Mouse (Mus musculus): ENCODE measurements around the gene Cenpp. TPM values are rescaled to one million over a fixed set of nuclear protein-coding genes. Genes with fewer than 3 reads are reported as not detected.
A peak's percentile ranks its signal among the peaks of the same experiment; 100 is the strongest.

The Cenpp gene
- polyA plus RNA-seq, 1 experiment from 2014 or later = 28.3 TPM

DNA sequence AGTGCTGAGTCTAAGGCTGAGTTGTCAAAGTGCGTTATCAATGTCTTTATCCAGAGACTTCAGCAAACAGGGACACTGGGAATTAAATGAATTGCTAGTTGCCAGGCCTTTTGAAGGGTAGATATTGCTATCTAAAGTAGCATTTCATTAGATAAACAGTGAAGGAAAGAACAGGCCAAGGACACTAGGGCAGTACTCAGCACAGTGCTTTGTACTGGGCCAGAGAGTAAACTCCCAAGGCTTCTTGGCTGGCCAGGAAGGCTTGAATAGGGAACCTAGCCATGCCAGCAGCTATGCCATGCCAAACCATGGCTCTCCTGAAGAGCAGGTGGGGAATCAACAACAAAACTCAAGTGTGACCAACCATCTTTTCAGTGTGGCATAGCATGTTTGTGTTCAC, 115.6 kb downstream of the Cenpp start:
- Histone ChIP-seq H3K9me3 (ENCODE audit: control insufficient read depth, low read length) (no peaks in the 10 kb centered on the region), H3K9ac (ENCODE audit: low read length) (no peak overlapping the region), H3K4me1 (replicated peaks; ENCODE audit: control insufficient read depth, insufficient read depth, low read length) (no peaks in the 10 kb centered on the region), H3K4me3 (ENCODE audit: low read depth, low read length) (no peak overlapping the region), H3K27ac (ENCODE audit: low read depth) (no peak overlapping the region), H3K27me3 (replicated peaks; ENCODE audit: control insufficient read depth, insufficient read depth, low read length) (no peaks in the 10 kb centered on the region), H3K4me2 (ENCODE audit: low read length) (no peak overlapping the region), H3K36me3 (ENCODE audit: control insufficient read depth, insufficient read depth, low read length) (no peaks in the 10 kb centered on the region)
- DNase-seq (ENCODE audit: low spot score) (no peak), ATAC-seq (replicated peaks; ENCODE audit: low FRiP score, low TSS enrichment, low read depth) (no peak)
- 93% methylated on average over 1 of the region's 1 CpGs for WGBS

DNA sequence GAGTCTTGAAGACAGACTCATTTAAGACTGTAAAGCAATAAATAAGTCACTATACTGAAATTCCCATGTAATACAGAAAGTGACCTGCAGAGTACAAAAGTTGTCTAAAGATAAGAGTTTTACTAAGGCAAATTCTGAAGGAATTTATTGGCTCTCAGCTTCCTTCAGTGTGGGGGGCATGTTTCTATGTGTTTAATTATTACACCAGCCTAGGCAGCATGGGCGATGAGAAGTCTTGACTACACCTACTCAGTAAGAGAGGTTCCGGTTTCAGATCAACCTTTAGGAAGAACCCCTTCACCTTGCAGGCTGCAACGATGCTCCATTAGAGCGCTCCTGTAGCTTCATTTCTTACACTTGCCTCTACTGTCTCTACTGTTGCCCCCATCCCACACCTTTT, 121.9 kb downstream of the Cenpp start:
- no peak overlapping the region for H3K9ac ChIP-seq (ENCODE audit: low read length)
- 90% methylated on average over 4 of the region's 4 CpGs for WGBS
- ATAC-seq (replicated peaks; ENCODE audit: low FRiP score, low TSS enrichment, low read depth) = no peak
- no peak overlapping the region for H3K27ac ChIP-seq (ENCODE audit: low read depth)
- H3K9me3 ChIP-seq (ENCODE audit: control insufficient read depth, low read length) = no peaks in the 10 kb centered on the region
- no peaks in the 10 kb centered on the region for H3K4me1 ChIP-seq (replicated peaks; ENCODE audit: control insufficient read depth, insufficient read depth, low read length)
- no peak for DNase-seq (ENCODE audit: low spot score)
- no peak overlapping the region for H3K4me3 ChIP-seq (ENCODE audit: low read depth, low read length)
- H3K27me3 ChIP-seq (replicated peaks; ENCODE audit: control insufficient read depth, insufficient read depth, low read length) = no peaks in the 10 kb centered on the region
- no peak overlapping the region for H3K4me2 ChIP-seq (ENCODE audit: low read length)
- no peaks in the 10 kb centered on the region for H3K36me3 ChIP-seq (ENCODE audit: control insufficient read depth, insufficient read depth, low read length)

DNA sequence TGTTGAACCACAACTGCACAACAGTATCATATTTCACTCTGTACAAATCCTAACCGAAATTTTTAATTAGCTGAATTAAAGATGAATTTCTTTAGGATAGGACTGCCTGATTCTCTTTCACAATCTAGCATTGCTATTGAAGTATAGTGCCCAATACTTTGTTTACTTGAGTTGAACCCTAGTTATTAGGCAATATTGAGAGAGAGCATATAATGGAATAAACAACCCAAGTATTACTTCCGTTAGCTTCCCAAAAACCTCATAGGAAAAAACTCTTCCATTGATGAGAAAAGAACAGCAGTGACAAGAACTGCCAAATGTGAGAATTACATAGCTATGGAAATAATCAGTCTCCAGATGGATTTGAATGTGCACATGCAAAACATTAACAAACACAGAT, 126.3 kb downstream of the Cenpp start:
- ATAC-seq (replicated peaks; ENCODE audit: low FRiP score, low TSS enrichment, low read depth) = no peak
- H3K4me1 ChIP-seq (replicated peaks; ENCODE audit: control insufficient read depth, insufficient read depth, low read length) = no peaks in the 10 kb centered on the region
- 78% methylated on average over 2 of the region's 2 CpGs for WGBS

DNA sequence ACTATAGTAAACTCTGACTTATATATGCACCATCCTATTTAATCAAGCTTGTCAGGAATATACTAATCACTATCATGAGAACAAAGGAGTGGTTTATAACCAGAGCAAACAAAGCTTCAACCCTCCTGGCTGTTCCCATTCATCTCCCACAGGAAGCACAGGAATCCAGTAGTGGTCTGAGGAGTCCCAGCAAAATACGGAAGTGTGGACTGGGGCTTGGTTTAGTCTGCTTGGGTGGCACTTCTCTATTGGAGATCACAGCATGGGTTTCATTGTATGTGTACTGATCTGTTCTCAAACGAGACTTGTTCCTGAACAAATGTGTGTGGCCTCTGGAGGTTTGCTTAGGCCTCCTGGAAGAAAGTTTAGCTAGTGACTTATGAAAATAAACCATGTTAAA, 133.8 kb downstream of the Cenpp start:
- H3K27ac ChIP-seq (ENCODE audit: low read depth) = no peak overlapping the region
- DNase-seq (ENCODE audit: low spot score) (no peak), ATAC-seq (replicated peaks; ENCODE audit: low FRiP score, low TSS enrichment, low read depth) (no peak)
- H3K27me3 ChIP-seq (replicated peaks; ENCODE audit: control insufficient read depth, insufficient read depth, low read length) = no peaks in the 10 kb centered on the region
- no peaks in the 10 kb centered on the region for H3K9me3 ChIP-seq (ENCODE audit: control insufficient read depth, low read length)
- H3K36me3 ChIP-seq (ENCODE audit: control insufficient read depth, insufficient read depth, low read length) = no peaks in the 10 kb centered on the region
- H3K4me1 ChIP-seq (replicated peaks; ENCODE audit: control insufficient read depth, insufficient read depth, low read length) = peaks cover 10% of the 10 kb centered on the region
- 17% methylated on average over 2 of the region's 2 CpGs for WGBS
- H3K4me2 ChIP-seq (ENCODE audit: low read length) = no peak overlapping the region
- H3K9ac ChIP-seq (ENCODE audit: low read length) = no peak overlapping the region
- H3K4me3 ChIP-seq (ENCODE audit: low read depth, low read length) = no peak overlapping the region

More for the DNA sequence above, 126.3 kb downstream of the Cenpp start:
- H3K9ac ChIP-seq (ENCODE audit: low read length) = no peak overlapping the region
- no peaks in the 10 kb centered on the region for H3K27me3 ChIP-seq (replicated peaks; ENCODE audit: control insufficient read depth, insufficient read depth, low read length)
- no peak for DNase-seq (ENCODE audit: low spot score)
- H3K4me3 ChIP-seq (ENCODE audit: low read depth, low read length) = no peak overlapping the region
- H3K36me3 ChIP-seq (ENCODE audit: control insufficient read depth, insufficient read depth, low read length) = no peaks in the 10 kb centered on the region
- H3K27ac ChIP-seq (ENCODE audit: low read depth) = no peak overlapping the region
- H3K9me3 ChIP-seq (ENCODE audit: control insufficient read depth, low read length) = no peaks in the 10 kb centered on the region
- H3K4me2 ChIP-seq (ENCODE audit: low read length) = no peak overlapping the region

DNA sequence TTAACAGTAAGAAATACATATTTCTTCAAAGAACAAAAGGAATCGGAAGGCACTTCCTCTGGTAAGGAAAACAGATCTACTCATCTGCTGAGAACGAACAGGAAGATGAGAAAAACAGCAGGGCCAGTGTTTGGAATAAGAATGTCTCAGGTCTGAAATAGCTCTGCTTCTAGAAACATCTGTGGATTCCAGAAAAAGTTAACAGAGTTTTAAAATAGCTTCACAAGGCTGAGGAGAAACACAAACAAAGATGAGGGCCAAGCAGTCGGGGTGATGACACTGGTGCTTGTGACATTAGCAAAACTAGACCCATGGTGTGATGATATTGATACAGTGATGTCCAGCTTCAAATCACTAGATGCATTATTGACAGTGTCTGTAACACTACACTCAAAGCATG, 145.4 kb downstream of the Cenpp start:
- 34% methylated on average over 3 of the region's 3 CpGs for WGBS
- H3K9me3 ChIP-seq (ENCODE audit: control insufficient read depth, low read length) = no peaks in the 10 kb centered on the region
- no peak for DNase-seq (ENCODE audit: low spot score)

DNA sequence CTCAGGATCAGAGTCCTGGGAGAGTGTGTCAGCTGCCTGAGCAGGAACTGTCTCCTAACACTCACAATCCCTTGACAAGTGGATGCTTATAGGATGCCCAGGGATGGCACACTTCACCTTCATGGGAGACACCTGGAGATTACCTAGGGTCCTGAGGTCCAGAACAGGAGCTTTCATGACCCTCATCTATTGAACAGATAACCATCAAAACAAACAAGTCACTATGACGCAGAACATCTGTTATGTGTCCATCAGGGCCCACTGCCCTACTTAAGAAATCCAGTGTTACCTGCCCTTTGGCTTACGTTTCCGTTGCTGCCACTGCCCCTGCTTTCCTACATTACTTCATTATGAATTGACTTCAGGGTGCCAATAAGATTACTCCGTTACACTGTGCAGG, 146.8 kb downstream of the Cenpp start:
- H3K4me1 ChIP-seq (replicated peaks; ENCODE audit: control insufficient read depth, insufficient read depth, low read length) = 0 out of 2 replicates have a peak, but pooled peaks cover 4% of the 10 kb centered on the region
- no peak overlapping the region for H3K4me3 ChIP-seq (ENCODE audit: low read depth, low read length)
- H3K36me3 ChIP-seq (ENCODE audit: control insufficient read depth, insufficient read depth, low read length) = no peaks in the 10 kb centered on the region
- no peak overlapping the region for H3K9ac ChIP-seq (ENCODE audit: low read length)
- 72% methylated on average over 4 of the region's 4 CpGs for WGBS
- no peak for DNase-seq (ENCODE audit: low spot score)
- no peak for ATAC-seq (replicated peaks; ENCODE audit: low FRiP score, low TSS enrichment, low read depth)
- no peaks in the 10 kb centered on the region for H3K9me3 ChIP-seq (ENCODE audit: control insufficient read depth, low read length)
- H3K4me2 ChIP-seq (ENCODE audit: low read length) = no peak overlapping the region
- no peaks in the 10 kb centered on the region for H3K27me3 ChIP-seq (replicated peaks; ENCODE audit: control insufficient read depth, insufficient read depth, low read length)
- H3K27ac ChIP-seq (ENCODE audit: low read depth) = no peak overlapping the region

More for the DNA sequence above, 145.4 kb downstream of the Cenpp start:
- Histone ChIP-seq H3K27me3 (replicated peaks; ENCODE audit: control insufficient read depth, insufficient read depth, low read length) (no peaks in the 10 kb centered on the region), H3K36me3 (ENCODE audit: control insufficient read depth, insufficient read depth, low read length) (no peaks in the 10 kb centered on the region), H3K4me2 (ENCODE audit: low read length) (no peak overlapping the region), H3K4me1 (replicated peaks; ENCODE audit: control insufficient read depth, insufficient read depth, low read length) (0 out of 2 replicates have a peak, but pooled peaks cover 4% of the 10 kb centered on the region), H3K4me3 (ENCODE audit: low read depth, low read length) (no peak overlapping the region), H3K27ac (ENCODE audit: low read depth) (no peak overlapping the region), H3K9ac (ENCODE audit: low read length) (no peak overlapping the region)
- no peak for ATAC-seq (replicated peaks; ENCODE audit: low FRiP score, low TSS enrichment, low read depth)

DNA sequence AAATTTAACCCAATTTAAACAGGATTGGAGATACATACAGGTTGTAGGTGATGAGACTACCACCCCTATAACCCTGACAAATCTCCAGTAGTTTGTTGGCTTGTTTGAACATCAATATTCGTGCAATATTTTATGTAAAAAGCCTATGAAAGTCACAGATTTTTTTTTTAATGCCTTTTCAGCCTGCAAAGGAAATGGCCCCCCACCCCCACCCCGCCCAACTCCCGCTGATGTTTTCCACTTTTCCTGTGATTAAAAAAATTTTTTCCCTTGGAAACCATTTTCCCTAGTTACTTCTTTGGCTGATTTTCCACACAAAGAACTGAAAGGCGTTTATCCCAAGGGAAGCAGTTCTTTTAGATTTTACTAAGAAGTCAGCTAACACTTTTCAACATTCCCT, 148.1 kb downstream of the Cenpp start, which contains the start of gene Ecm2:
TSS of gene Ecm2 (plus strand) at position 301 of the 400 bp plus-strand sequence.
- 59% methylated on average over 4 of the region's 4 CpGs for WGBS
- H3K4me3 ChIP-seq (ENCODE audit: low read depth, low read length) = peak within 1 kb of the TSS; percentile 10; the same call in 1 of the 2 replicates
- H3K4me2 ChIP-seq (ENCODE audit: low read length) = peak within 1 kb of the TSS; percentile 36

DNA sequence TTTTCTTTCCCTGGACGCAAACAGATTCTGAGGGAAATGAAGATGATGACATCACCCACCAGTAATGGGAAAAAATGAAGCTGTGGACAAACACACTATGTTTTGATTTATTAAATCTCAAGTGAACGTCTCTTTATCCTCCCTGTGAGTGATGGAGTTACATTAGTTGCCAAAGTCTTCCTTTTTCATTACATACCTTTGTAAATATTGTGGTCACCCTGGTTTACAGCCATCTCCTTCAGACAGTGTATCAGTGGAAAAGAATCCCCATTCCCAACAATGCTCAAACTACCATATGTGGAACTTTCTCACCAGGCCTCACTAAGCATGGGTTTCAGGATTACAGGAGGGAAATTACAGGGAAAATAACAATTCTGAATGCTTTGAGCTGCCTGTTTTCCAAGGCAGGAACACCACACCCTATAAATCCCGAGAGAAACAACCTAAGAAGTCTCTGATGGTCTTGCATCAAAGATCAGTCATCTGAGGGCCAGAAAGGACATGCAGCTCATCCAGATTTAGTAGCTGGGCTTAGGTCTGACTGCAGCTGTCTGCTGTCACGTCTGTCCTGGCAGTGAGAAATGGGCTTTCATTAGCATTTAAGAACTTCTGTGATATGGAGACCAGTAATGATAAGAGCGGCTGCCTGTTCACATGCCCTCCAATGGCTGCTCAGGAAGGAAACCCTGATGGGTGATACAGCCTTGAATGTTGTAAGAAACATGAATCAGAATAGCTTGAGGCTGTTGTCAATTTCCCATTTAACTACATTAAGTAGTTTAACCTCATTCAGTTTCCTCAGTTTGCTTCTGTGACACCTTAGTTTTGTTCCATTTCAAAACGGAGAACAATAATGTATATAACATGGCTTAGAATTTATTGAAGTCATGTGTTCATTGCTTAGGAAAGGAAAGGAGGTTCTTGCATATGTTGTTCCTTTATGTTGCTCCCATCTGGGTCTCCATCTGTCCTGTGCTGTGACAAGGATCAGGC, 159.9 kb downstream of the Cenpp start, which contains the start of gene Tes3-ps:
TSS of gene Tes3-ps (plus strand) at position 943 of the 993 bp plus-strand sequence.
- H3K27me3 ChIP-seq (replicated peaks; ENCODE audit: control insufficient read depth, insufficient read depth, low read length) = no peaks in the 10 kb centered on the region

More for the DNA sequence above, 148.1 kb downstream of the Cenpp start, which contains the start of gene Ecm2:
- H3K9ac ChIP-seq (ENCODE audit: low read length) = no peak within 1 kb of the TSS
- no peaks in the 10 kb centered on the region for H3K27me3 ChIP-seq (replicated peaks; ENCODE audit: control insufficient read depth, insufficient read depth, low read length)
- no peak for ATAC-seq (replicated peaks; ENCODE audit: low FRiP score, low TSS enrichment, low read depth)
- H3K27ac ChIP-seq (ENCODE audit: low read depth) = no peak within 1 kb of the TSS
- no peak for DNase-seq (ENCODE audit: low spot score)
- H3K36me3 ChIP-seq (ENCODE audit: control insufficient read depth, insufficient read depth, low read length) = no peaks in the 10 kb centered on the region
- H3K9me3 ChIP-seq (ENCODE audit: control insufficient read depth, low read length) = no peaks in the 10 kb centered on the region
- 0 out of 2 replicates have a peak, but pooled peaks cover 4% of the 10 kb centered on the region for H3K4me1 ChIP-seq (replicated peaks; ENCODE audit: control insufficient read depth, insufficient read depth, low read length)

More for the DNA sequence above, 159.9 kb downstream of the Cenpp start, which contains the start of gene Tes3-ps:
- Histone ChIP-seq H3K9me3 (ENCODE audit: control insufficient read depth, low read length) (no peaks in the 10 kb centered on the region), H3K4me1 (replicated peaks; ENCODE audit: control insufficient read depth, insufficient read depth, low read length) (no peaks in the 10 kb centered on the region), H3K4me3 (ENCODE audit: low read depth, low read length) (no peak within 1 kb of the TSS), H3K9ac (ENCODE audit: low read length) (no peak within 1 kb of the TSS), H3K4me2 (ENCODE audit: low read length) (no peak within 1 kb of the TSS), H3K36me3 (ENCODE audit: control insufficient read depth, insufficient read depth, low read length) (no peaks in the 10 kb centered on the region), H3K27ac (ENCODE audit: low read depth) (no peak within 1 kb of the TSS)
- ATAC-seq (replicated peaks; ENCODE audit: low FRiP score, low TSS enrichment, low read depth) (no peak), DNase-seq (ENCODE audit: low spot score) (no peak)
- WGBS = 60% methylated on average over 6 of the region's 6 CpGs

Measured in intestine, embryonic 14.5 days (tissue).